Mouse (Mus musculus) gastrocnemius, postnatal 4 days (tissue): ENCODE data around the gene Pfpl. TPM values are rescaled to one million over a fixed set of nuclear protein-coding genes. Genes with fewer than 3 reads are reported as not detected.

Source experiments
- DNase-seq, 2 experiments: peaks; one replicate each; pipeline ENCODE4 v3.0.0; 2021 to 2022; ENCODE audit warnings: low spot score in 2 of 2, mixed read lengths in 2 of 2
- long read RNA-seq, 2 experiments: library from polyadenylated mRNA; stranded (forward); transcript quantifications; one replicate each; pipeline ENCODE4 v2.0.0; 2021
- total RNA-seq, 2 experiments: library from RNA; stranded (reverse); gene quantifications; 2 replicates each; pipeline ENCODE4 v1.2.3; 2021

The Pfpl gene
- not detected for total RNA-seq
- long read RNA-seq, experiment 1 = 0 reads
- long read RNA-seq, experiment 2 = 0 reads

- no peak for DNase-seq
These were observed at the start of gene Pfpl for GRCm38 (mm10) chr19:12427605-12428004. Gene Pfpl, plus strand, starts transcription at chr19:12427905.

DNA sequence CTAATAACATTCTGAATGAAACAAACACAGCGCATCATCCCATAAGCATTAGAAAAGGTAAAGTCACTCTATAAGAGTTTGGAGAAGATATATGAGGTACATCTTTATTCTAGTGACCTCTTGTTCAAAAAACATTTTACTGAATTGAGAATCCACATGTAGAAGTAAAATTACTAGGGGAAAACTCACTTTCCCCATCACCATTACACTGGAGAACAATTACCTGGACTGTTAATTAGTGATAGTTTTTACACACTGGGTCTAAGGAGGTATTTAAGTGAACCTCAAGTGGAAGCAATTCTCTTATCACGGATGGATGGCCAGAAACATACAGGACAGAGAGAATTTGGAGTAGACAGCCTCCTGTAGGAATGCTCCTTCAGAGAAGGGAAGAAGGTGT lies 40.7 kb upstream of the Pfpl start, which contains the start of gene Olfr1440:
Olfr1440 (plus strand) TSS at position 301 of the 400 bp plus-strand sequence.
- DNase-seq = no peak

- DNase-seq = no peak
These were observed 14.0 kb upstream of the Pfpl start for GRCm38 (mm10) chr19:12413737-12414136.

DNA sequence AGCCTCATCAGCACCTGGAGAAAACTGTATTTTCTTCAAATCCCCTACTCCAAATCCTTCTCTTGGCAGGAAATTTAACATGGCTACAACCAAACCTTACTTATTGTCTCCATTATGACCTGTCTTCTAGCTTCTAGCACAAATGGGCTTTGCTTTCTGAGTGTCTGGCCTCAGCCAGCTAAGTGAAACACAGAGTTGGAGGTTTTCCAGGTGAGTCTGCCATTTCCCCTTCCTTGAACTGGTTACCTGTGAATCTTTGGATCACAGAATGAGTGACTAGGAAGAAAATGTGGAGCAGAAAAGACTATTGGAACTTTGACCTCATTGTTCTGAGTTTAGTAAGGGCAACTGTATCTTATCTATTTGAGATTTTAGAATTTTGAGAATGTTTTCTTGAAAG lies 10.3 kb upstream of the Pfpl start, which contains the start of gene Olfr1441:
Olfr1441 (plus strand) TSS at position 73 of the 400 bp plus-strand sequence.
- DNase-seq = no peak

DNA sequence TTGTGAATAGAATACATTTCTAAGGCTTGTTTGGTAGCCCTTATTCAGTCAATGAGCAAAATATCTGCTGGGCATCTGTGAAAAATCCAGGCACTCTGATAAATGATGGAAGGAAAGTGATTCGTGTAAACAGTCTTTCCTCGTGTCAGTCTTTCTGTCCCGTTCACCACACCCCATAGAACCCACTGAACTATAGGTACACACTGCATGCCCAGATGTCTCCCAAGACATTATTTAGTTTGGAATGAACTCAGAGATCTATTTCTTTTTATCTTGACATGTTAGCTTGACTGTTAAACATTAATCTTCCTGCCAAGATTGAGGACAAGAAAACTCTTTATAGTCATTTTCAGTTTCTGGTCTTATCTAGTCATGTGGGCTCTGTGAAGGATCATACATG lies 9.4 kb upstream of the Pfpl start:
- DNase-seq = no peak

DNA sequence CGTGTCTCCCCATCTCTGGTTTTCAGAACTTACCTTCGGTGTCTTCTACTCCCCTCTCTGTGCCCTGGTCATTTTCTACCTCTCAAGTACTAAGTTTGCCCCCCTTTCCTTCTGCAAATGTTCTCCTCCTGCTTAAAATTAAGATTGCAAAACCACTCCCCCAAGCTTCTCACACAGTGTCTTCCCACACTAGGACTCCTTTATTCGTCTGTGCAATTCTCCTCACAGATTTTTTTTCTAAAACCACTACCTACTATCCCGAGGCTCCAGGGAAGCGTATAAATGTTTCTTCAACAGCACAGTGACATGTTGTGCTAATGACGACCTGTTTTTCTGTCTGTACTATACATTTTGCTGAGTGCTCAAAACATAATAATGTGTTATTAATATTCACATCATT lies 7.2 kb upstream of the Pfpl start:
- DNase-seq = no peak

GRCm38 (mm10) chr19:12421680-12422079 lies 6.0 kb upstream of the Pfpl start:
- DNase-seq = no peak

- DNase-seq = no peak
These were observed 604 bp upstream of the Pfpl start for GRCm38 (mm10) chr19:12427101-12427500.

DNA sequence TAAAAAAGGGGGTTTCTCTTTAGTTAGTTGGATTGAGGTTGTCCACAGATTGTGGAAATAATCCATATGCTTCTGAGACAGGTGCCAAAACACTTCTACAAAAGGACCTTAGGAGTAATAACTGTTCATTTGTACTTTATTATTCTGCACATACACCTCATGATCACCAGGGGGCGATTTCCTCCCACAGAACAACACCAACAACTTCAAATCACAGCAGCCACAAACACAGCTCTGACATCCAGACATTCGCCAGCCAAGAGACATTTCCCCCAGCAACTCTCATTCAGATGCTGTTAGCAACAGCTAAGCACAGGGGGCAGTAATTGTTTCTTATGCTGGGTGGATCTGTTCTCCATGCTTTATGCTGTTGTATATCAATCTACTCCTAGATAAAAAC lies 5.3 kb downstream of the Pfpl start:
- peak in 1 of 2 experiments; percentile 17 for DNase-seq

- DNase-seq = no peak
These were observed 7.3 kb downstream of the Pfpl start for GRCm38 (mm10) chr19:12435011-12435416.

GRCm38 (mm10) chr19:12435750-12436524 lies 8.2 kb downstream of the Pfpl start:
- no peak for DNase-seq

DNA sequence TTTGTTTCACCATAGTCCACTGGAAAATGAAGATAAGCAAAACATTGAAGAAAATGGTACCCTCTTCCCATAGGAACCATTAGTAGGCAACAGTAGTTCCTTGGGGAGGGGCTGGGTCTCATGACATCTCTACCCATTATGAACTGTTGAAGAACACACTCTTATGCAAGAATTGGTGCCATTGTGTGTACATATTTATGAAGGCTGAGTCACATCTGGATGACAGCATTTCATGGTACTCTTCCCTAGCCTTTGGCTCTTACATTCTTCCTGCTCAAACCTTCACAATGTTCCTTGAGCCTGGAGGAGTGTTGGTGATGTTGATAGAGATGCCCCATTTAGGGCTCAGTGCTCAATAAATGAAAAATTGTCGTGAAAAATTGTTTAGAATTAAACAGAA lies 11.9 kb downstream of the Pfpl start:
- no peak for DNase-seq

DNA sequence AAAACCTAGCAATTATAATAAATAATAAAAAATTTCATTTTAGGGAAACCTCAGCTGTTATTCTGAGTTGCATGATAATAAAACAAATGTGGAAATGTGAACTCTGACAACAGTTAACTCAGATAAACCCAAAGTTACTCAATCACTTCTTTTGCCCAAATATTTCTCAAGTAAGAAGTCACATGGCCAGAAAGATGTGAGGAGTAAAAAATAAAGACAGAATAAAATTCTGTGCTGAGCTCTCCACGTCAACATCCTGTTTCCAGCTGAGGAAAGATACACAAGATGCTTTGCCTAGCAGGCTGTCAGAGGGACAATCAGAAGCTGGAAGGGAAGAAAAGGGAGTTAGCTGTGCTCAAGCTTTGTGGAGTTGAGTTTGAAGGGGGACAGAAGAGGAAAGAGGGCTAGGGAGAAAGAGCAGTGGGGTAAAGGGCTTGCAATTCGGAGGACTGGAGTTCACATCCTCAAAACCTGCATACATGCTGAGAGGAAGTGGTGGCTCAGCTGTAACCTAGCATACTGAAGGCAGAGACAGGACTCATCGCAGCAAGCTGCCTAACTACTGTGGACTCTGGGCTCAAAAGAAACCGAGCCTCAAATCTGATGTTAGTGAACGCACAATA lies 12.5 kb downstream of the Pfpl start:
- no peak for DNase-seq

- DNase-seq = no peak
These were observed 14.9 kb downstream of the Pfpl start for GRCm38 (mm10) chr19:12442560-12442959.

- no peak for DNase-seq
These were observed 17.3 kb downstream of the Pfpl start for GRCm38 (mm10) chr19:12445014-12445413.

- DNase-seq = no peak
These were observed 29.8 kb downstream of the Pfpl start for GRCm38 (mm10) chr19:12457401-12458066.

GRCm38 (mm10) chr19:12459516-12459915 lies 31.8 kb downstream of the Pfpl start:
- DNase-seq = no peak

- no peak for DNase-seq
These were observed 32.9 kb downstream of the Pfpl start, which contains the start of gene Mpeg1 for GRCm38 (mm10) chr19:12460282-12461249. Gene Mpeg1, plus strand, starts transcription at chr19:12460779.

DNA sequence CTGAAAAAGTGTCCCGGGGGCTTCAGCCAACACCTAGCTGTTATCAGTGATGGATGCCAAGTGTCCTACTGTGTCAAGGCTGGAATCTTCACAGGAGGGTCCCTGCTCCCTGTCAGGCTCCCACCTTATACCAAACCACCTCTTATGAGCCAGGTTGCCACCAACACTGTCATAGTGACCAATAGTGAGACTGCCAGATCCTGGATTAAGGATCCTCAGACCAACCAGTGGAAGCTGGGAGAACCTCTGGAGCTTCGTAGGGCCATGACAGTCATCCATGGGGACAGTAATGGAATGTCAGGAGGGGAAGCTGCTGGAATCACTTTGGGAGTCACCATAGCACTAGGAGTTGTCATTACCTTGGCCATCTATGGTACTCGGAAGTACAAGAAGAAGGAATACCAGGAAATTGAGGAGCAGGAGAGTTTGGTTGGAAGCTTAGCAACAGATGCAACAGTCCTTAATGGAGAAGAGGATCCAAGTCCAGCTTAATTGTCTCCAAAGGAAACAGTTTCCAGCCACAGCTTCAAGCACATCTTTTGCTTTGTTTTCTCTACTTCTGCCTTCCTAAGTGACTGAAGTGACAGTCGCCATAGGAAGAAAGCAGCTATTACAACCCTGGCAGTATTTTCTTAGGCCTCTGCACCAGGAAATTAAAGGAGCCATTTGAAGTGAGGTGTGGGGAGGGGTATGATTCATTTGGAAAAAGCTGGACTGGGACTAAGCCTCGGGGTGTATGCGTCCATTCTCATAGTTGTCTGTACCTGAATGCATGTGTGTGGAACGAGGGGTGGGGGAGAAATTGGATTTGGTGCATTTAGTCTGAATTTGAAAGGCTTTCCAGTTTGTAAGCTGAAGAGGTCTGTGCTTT lies 35.4 kb downstream of the Pfpl start:
- DNase-seq = no peak

DNA sequence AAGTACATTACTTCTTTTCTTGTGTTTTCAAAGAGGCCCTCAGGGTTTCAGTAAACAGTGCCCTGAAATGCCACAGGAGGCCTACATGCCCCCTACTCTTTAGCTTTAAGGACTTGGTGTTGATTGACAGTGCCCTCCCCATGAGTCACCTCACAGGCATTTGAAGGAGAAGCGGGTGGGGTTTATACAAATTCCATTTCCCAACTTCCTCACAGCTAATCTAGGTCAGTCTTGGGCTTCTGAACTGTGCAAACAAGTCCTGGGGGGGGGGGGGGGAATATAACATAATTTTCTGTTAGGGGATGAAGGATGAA lies 36.0 kb downstream of the Pfpl start:
- no peak for DNase-seq
